Mouse (Mus musculus) kidney, adult 2 months (tissue): ENCODE data around the gene Nek3.

Experiments used
- CTCF ChIP-seq: fragments of 200-500 bp; conservative IDR thresholded peaks from 2 replicates; pipeline ENCODE4 v1.5.1; 2011; ENCODE audit warnings: low read depth, mild to moderate bottlenecking, control low read depth, low read length, moderate library complexity, mixed read lengths; ENCODE audit not compliant: insufficient read depth, insufficient read length
- POLR2A ChIP-seq: fragments of 200-500 bp; IDR thresholded peaks from one replicate; pipeline ENCODE4 v1.6.1; 2011; ENCODE audit warnings: low read depth, low read length, control low read depth

GRCm38 (mm10) chr8:22142592-22142991 is 23.6 kb downstream of the Nek3 start:
- no peak for TF ChIP-seq POLR2A
- no peak for TF ChIP-seq CTCF
